Mouse (Mus musculus) embryo, embryonic 11 days (tissue): ENCODE results near the gene Acox2.
"Not testable (repeated sequence)": the region's sequence is repeated elsewhere in the genome, so short reads cannot be mapped to it uniquely, and the experiment has no call there.

Experiments
- DNase-seq: peaks from one replicate; pipeline ENCODE4 v3.0.0-alpha.2; 2015

The Acox2 gene

GRCm38 (mm10) chr14:8259166-8259565, at the start of gene Acox2:
Acox2 (minus strand) TSS chr14:8259353.
- no peak for DNase-seq

GRCm38 (mm10) chr14:8308650-8309049, 49.5 kb upstream of the Acox2 start:
- no peak for DNase-seq

GRCm38 (mm10) chr14:8306884-8307283, 47.7 kb upstream of the Acox2 start:
- no peak for DNase-seq

GRCm38 (mm10) chr14:8305014-8305413, 45.9 kb upstream of the Acox2 start:
- no peak for DNase-seq

GRCm38 (mm10) chr14:8304082-8304481, 44.9 kb upstream of the Acox2 start:
- DNase-seq: no peak

- peak; percentile 22 for DNase-seq
These were observed 43.5 kb upstream of the Acox2 start for GRCm38 (mm10) chr14:8302687-8303086.

GRCm38 (mm10) chr14:8300281-8300680, 41.1 kb upstream of the Acox2 start:
- peak; percentile 78 for DNase-seq

GRCm38 (mm10) chr14:8297889-8298293, 38.7 kb upstream of the Acox2 start:
- DNase-seq: no peak

- DNase-seq: no peak
These were observed 35.1 kb upstream of the Acox2 start for GRCm38 (mm10) chr14:8294257-8294656.

- not testable (repeated sequence) for DNase-seq
These were observed 27.4 kb upstream of the Acox2 start for GRCm38 (mm10) chr14:8286595-8286994.

- no peak for DNase-seq
These were observed 24.6 kb upstream of the Acox2 start for GRCm38 (mm10) chr14:8283784-8284183.

GRCm38 (mm10) chr14:8271281-8271680, 12.1 kb upstream of the Acox2 start:
- DNase-seq: not testable (repeated sequence)

- no peak for DNase-seq
These were observed 5.2 kb upstream of the Acox2 start for GRCm38 (mm10) chr14:8264378-8264777.

- no peak for DNase-seq
These were observed 3.1 kb upstream of the Acox2 start for GRCm38 (mm10) chr14:8262242-8262641.

- no peak for DNase-seq
These were observed 1.1 kb upstream of the Acox2 start for GRCm38 (mm10) chr14:8260214-8260613.

GRCm38 (mm10) chr14:8258752-8259151, 401 bp downstream of the Acox2 start:
- no peak for DNase-seq

GRCm38 (mm10) chr14:8258335-8258627, 872 bp downstream of the Acox2 start:
- DNase-seq: no peak

- DNase-seq: no peak
These were observed 1.4 kb downstream of the Acox2 start for GRCm38 (mm10) chr14:8257521-8258334.

- DNase-seq: no peak
These were observed 2.3 kb downstream of the Acox2 start for GRCm38 (mm10) chr14:8256881-8257280.

- DNase-seq: no peak
These were observed 3.1 kb downstream of the Acox2 start for GRCm38 (mm10) chr14:8256072-8256471.

GRCm38 (mm10) chr14:8255076-8255729, 4.0 kb downstream of the Acox2 start:
- DNase-seq: peak; percentile 68

GRCm38 (mm10) chr14:8251330-8251885, 7.7 kb downstream of the Acox2 start:
- DNase-seq: no peak

- DNase-seq: no peak
These were observed 8.8 kb downstream of the Acox2 start for GRCm38 (mm10) chr14:8250141-8250871.

GRCm38 (mm10) chr14:8249206-8249605, 9.9 kb downstream of the Acox2 start:
- no peak for DNase-seq
